Mouse (Mus musculus) MEL (cell line): ENCODE measurements around the gene Pik3cd. TPM values are rescaled to one million over a fixed set of nuclear protein-coding genes. Genes with fewer than 3 reads are reported as not detected.

Experiments used
- DNase-seq: peaks from one replicate; pipeline ENCODE4 v3.0.0; 2011; ENCODE audit warnings: low read depth, low spot score
- H3K27ac ChIP-seq: 2 replicates; pipeline ENCODE4 v1.5.1; 2012; ENCODE audit warnings: low read depth, mild to moderate bottlenecking, control low read depth, low read length, moderate library complexity; ENCODE audit not compliant: control insufficient read depth
- H3K27me3 ChIP-seq, 2 experiments: fragments of 150-350 bp in 1 of 2; sonication (generic) in 1 of 2; 2 replicates each; pipeline ENCODE4 v1.6.1; 2012; ENCODE audit warnings: low read length in 2 of 2, mild to moderate bottlenecking in 2 of 2, improper control_type of control experiment in 1 of 2, moderate library complexity in 1 of 2; ENCODE audit not compliant: insufficient read depth in 2 of 2, control insufficient read depth in 1 of 2
- H3K36me3 ChIP-seq, 2 experiments: 2 replicates each; pipeline ENCODE4 v1.6.1; 2012 to 2014; ENCODE audit warnings: low read length in 2 of 2, improper control_type of control experiment in 1 of 2, inconsistent platforms in 1 of 2, mild to moderate bottlenecking in 1 of 2; ENCODE audit not compliant: insufficient read depth in 2 of 2, control insufficient read depth in 1 of 2
- H3K4me1 ChIP-seq, 2 experiments: fragments of 150-350 bp in 1 of 2; sonication (generic) in 1 of 2; 2 replicates each; pipeline ENCODE4 v1.6.1; 2012; ENCODE audit warnings: low read length in 2 of 2, improper control_type of control experiment in 1 of 2, mild to moderate bottlenecking in 1 of 2; ENCODE audit not compliant: insufficient read depth in 2 of 2, control insufficient read depth in 1 of 2
- H3K4me3 ChIP-seq, 2 experiments: fragments of 150-350 bp in 1 of 2; sonication (generic) in 1 of 2; 2 replicates each; pipeline ENCODE4 v1.5.1; 2012; ENCODE audit warnings: low read depth in 2 of 2, low read length in 2 of 2, mild to moderate bottlenecking in 2 of 2, moderate library complexity in 2 of 2, control low read depth in 1 of 2, improper control_type of control experiment in 1 of 2; ENCODE audit not compliant: control insufficient read depth in 1 of 2, insufficient read depth in 1 of 2
- H3K79me2 ChIP-seq: 2 replicates; pipeline ENCODE4 v1.6.1; 2012; ENCODE audit warnings: mild to moderate bottlenecking, low read length, moderate library complexity; ENCODE audit not compliant: control insufficient read depth, poor library complexity, insufficient read depth
- H3K9ac ChIP-seq: 2 replicates; pipeline ENCODE4 v1.6.1; 2012; ENCODE audit warnings: low read depth, mild to moderate bottlenecking, control low read depth, low read length, moderate library complexity; ENCODE audit not compliant: control insufficient read depth, poor library complexity, severe bottlenecking
- H3K9me3 ChIP-seq: fragments of 150-350 bp; sonication (generic); replicated peaks from 2 replicates; pipeline ENCODE4 v1.6.1; 2012; ENCODE audit warnings: mild to moderate bottlenecking, low read length, improper control_type of control experiment, moderate library complexity; ENCODE audit not compliant: insufficient read depth
- CHD1 ChIP-seq: IDR thresholded peaks from 2 replicates; pipeline ENCODE4 v1.6.1; 2012; ENCODE audit warnings: low read depth, mild to moderate bottlenecking, inconsistent platforms, low read length, improper control_type of control experiment
- CHD2 ChIP-seq: IDR thresholded peaks from 2 replicates; pipeline ENCODE4 v1.6.1; 2011; ENCODE audit warnings: low read length, improper control_type of control experiment
- GABPA ChIP-seq: IDR thresholded peaks from 2 replicates; pipeline ENCODE4 v1.6.1; 2012; ENCODE audit warnings: low read depth, mild to moderate bottlenecking, inconsistent platforms, low read length, improper control_type of control experiment, moderate library complexity
- GATA1 ChIP-seq: IDR thresholded peaks from 2 replicates; pipeline ENCODE4 v1.6.1; 2011; ENCODE audit warnings: low read depth, low read length, improper control_type of control experiment
- JUND ChIP-seq: IDR thresholded peaks from 2 replicates; pipeline ENCODE4 v1.6.1; 2011; ENCODE audit warnings: low read depth, mild to moderate bottlenecking, improper control_type of control experiment, low read length
- MAFK ChIP-seq: IDR thresholded peaks from 2 replicates; pipeline ENCODE4 v1.6.1; 2011; ENCODE audit warnings: low read depth, mild to moderate bottlenecking, low read length, improper control_type of control experiment, borderline replicate concordance
- MEF2A ChIP-seq: IDR thresholded peaks from 2 replicates; pipeline ENCODE4 v1.6.1; 2014; ENCODE audit warnings: low read depth, mild to moderate bottlenecking, inconsistent platforms, low read length, improper control_type of control experiment; ENCODE audit not compliant: poor library complexity, insufficient replicate concordance, severe bottlenecking; ENCODE audit errors: extremely low read depth
- MXI1 ChIP-seq: IDR thresholded peaks from 2 replicates; pipeline ENCODE4 v1.6.1; 2011; ENCODE audit warnings: mild to moderate bottlenecking, low read depth, low read length, improper control_type of control experiment
- MYB ChIP-seq: IDR thresholded peaks from 2 replicates; pipeline ENCODE4 v1.6.1; 2011; ENCODE audit warnings: mild to moderate bottlenecking, low read depth, low read length, improper control_type of control experiment
- MYC ChIP-seq: IDR thresholded peaks from 2 replicates; pipeline ENCODE4 v1.6.1; 2011; ENCODE audit warnings: low read depth, mild to moderate bottlenecking, low read length, improper control_type of control experiment, moderate library complexity
- NRF1 ChIP-seq: IDR thresholded peaks from 2 replicates; pipeline ENCODE4 v1.6.1; 2014; ENCODE audit warnings: low read depth, mild to moderate bottlenecking, inconsistent platforms, low read length, improper control_type of control experiment, moderate library complexity; ENCODE audit not compliant: poor library complexity, insufficient read depth, severe bottlenecking
- POLR2A ChIP-seq, 2 experiments: IDR thresholded peaks; 2 replicates each; pipeline ENCODE4 v1.6.1; 2011 to 2012; ENCODE audit warnings: low read length in 2 of 2, mild to moderate bottlenecking in 2 of 2, control low read depth in 1 of 2, improper control_type of control experiment in 1 of 2, low read depth in 1 of 2, moderate library complexity in 1 of 2; ENCODE audit not compliant: control insufficient read depth in 1 of 2, insufficient read depth in 1 of 2, poor library complexity in 1 of 2
- POLR2AphosphoS2 ChIP-seq: IDR thresholded peaks from 2 replicates; pipeline ENCODE4 v1.6.1; 2011; ENCODE audit warnings: low read length, improper control_type of control experiment
- RAD21 ChIP-seq: IDR thresholded peaks from 2 replicates; pipeline ENCODE4 v1.6.1; 2011; ENCODE audit warnings: mild to moderate bottlenecking, low read depth, low read length, improper control_type of control experiment
- SIN3A ChIP-seq: IDR thresholded peaks from 2 replicates; pipeline ENCODE4 v1.6.1; 2012; ENCODE audit warnings: low read length, improper control_type of control experiment, inconsistent platforms
- TAL1 ChIP-seq: IDR thresholded peaks from 2 replicates; pipeline ENCODE4 v1.6.1; 2012; ENCODE audit warnings: mild to moderate bottlenecking, inconsistent platforms, low read length, moderate library complexity, mixed read lengths
- UBTF ChIP-seq: IDR thresholded peaks from 2 replicates; pipeline ENCODE4 v1.6.1; 2012; ENCODE audit warnings: low read depth, mild to moderate bottlenecking, inconsistent platforms, low read length, improper control_type of control experiment, moderate library complexity, borderline replicate concordance; ENCODE audit not compliant: insufficient read depth
- USF2 ChIP-seq, 2 experiments: IDR thresholded peaks; 2 replicates each; pipeline ENCODE4 v1.6.1; 2011 to 2012; ENCODE audit warnings: improper control_type of control experiment in 2 of 2, low read length in 2 of 2, borderline replicate concordance in 1 of 2, inconsistent platforms in 1 of 2, low read depth in 1 of 2, mild to moderate bottlenecking in 1 of 2; ENCODE audit not compliant: insufficient read depth in 1 of 2
- ZC3H11A ChIP-seq: IDR thresholded peaks from 2 replicates; pipeline ENCODE4 v1.6.1; 2012; ENCODE audit warnings: low read depth, mild to moderate bottlenecking, inconsistent platforms, low read length, improper control_type of control experiment
- ZMIZ1 ChIP-seq: IDR thresholded peaks from 2 replicates; pipeline ENCODE4 v1.6.1; 2012; ENCODE audit warnings: low read depth, mild to moderate bottlenecking, inconsistent platforms, low read length, improper control_type of control experiment, moderate library complexity
- ZNF384 ChIP-seq: IDR thresholded peaks from 2 replicates; pipeline ENCODE4 v1.6.1; 2012; ENCODE audit warnings: low read depth, mild to moderate bottlenecking, inconsistent platforms, low read length, improper control_type of control experiment
- polyA plus RNA-seq, 2 experiments: library from polyadenylated mRNA; stranded (reverse) in 1 of 2; unstranded in 1 of 2; fragments of >175 nt in 1 of 2; fragments of >200 nt in 1 of 2; gene quantifications; 2 replicates each; pipeline versions ENCODE4 v1.2.1 to v1.2.4; 2012; ENCODE audit warnings: low replicate concordance in 2 of 2, low read depth in 1 of 2; ENCODE audit not compliant: insufficient read length in 2 of 2, insufficient read depth in 1 of 2, missing spikeins in 1 of 2
- total RNA-seq: library from RNA; depleted of rRNA; stranded (reverse); fragments of 300-350 nt; gene quantifications from 2 replicates; pipeline ENCODE4 v1.2.3, GENCODE M21; 2012

Pik3cd gene
- total and polyA plus RNA-seq, 3 experiments: 45.9 to 152 (median 49.8) TPM

DNA sequence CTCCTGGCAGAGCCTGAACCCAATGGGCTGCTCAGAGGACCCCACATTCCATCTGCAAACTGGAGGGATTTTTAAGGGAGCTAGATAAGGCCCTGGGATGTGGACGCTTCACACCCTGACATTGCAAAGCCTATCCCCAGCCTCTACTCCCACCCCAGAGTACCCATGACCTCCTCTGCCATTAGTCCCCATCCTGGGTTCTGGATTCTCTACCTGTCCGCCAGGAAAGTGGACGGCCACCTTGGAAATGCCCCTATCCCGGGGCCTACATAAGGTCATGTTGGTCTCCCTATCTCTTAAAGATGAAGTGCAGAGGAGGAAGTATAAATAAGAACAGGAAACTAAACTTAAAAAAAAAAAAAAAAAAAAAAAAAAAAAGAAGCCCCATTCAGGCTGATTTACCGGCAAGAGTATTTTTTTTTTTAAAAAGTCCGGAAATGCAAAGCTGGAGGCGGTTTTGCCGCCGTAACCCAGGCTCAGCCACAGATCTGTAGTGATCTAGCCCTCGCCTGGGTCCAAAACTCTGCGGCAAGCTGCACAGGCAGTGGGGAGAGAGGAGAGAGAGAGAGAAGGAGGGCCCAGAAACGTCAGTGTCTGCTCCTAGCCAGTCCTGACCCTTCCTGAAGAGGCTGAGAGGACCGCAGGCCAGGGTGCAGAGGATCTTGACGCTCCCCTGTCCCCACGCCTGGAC is 4.7 kb downstream of the Pik3cd start (continued):
- TF ChIP-seq POLR2AphosphoS2 (no peak), ZNF384 (peak; percentile 100), USF2 (IDR thresholded peaks at IDR 0.05; ENCODE audit: borderline replicate concordance in 1 of 2, insufficient read depth in 1 of 2, low read depth in 1 of 2, low read length in 2 of 2) (no peak), NRF1 (no peak), JUND (no peak), MEF2A (no peak), UBTF (no peak), RAD21 (no peak), CHD1 (0 out of 2 replicates have a peak, but pooled peaks have one; percentile 29), MXI1 (no peak)
- TF ChIP-seq, all 39 proteins: peak for 13

DNA sequence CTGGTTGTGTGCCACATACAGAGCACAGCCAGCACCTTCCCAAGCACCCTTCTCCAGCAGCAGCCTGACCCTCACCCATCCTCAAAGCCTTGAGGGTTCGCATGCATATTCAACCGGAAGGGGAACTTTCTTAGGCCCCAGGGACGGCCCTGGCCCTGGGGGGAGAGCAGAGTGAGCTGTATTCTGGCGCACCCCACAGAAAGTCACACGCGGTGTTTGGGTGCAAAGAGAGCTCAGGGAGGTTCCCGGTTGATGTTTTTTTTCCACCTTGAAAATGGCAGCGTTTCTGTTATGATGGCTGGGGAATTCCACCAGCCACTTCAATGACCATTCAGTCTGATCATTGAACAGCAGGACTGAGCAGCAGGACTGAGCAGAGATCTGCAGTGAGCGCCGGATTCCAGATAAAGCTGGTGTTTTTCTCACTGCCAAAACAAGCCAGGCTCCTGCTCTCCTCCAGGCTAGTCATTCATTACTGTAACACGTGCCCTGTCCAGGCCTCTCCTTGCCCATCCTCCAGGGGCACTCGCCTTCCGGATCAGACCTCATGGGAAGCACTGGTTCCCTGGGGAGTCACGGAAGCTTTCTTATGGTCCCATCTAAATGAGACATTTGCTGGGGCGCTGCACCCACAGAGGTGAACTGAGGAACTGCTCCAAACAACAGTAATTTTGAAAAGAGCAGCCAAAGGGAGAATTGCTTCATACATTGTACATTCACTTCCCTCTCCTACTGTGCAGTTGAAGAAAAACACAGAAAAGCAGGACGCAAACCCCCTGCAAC is 6.0 kb downstream of the Pik3cd start:
- Histone ChIP-seq H3K4me1 (peaks cover 25 to 48% of the 10 kb centered on the region in 2 experiments), H3K4me3 (no peak overlapping the region), H3K79me2 (peaks cover 29% of the 10 kb centered on the region), H3K36me3 (peaks cover 0 to 33% of the 10 kb centered on the region in 2 experiments; a peak in 2 of 4 replicates), H3K27me3 (no peaks in the 10 kb centered on the region), H3K27ac (no peak overlapping the region), H3K9me3 (no peaks in the 10 kb centered on the region), H3K9ac (no peak overlapping the region)
- TF ChIP-seq MYC (no peak), GABPA (no peak), GATA1 (no peak), CHD1 (no peak), TAL1 (no peak), UBTF (no peak), ZC3H11A (no peak), CHD2 (no peak), POLR2AphosphoS2 (no peak), ZNF384 (no peak), USF2 (IDR thresholded peaks at IDR 0.05; ENCODE audit: borderline replicate concordance in 1 of 2, insufficient read depth in 1 of 2, low read depth in 1 of 2, low read length in 2 of 2) (no peak), RAD21 (no peak), ZMIZ1 (no peak), SIN3A (no peak), MEF2A (no peak), POLR2A (IDR thresholded peaks at IDR 0.05; ENCODE audit: control insufficient read depth in 1 of 2, insufficient read depth in 1 of 2, low read depth in 1 of 2, low read length in 2 of 2, poor library complexity in 1 of 2) (no peak), MAFK (no peak), MYB (no peak)
- DNase-seq: peak; percentile 32
